Mouse (Mus musculus) MEL (cell line): ENCODE results near the gene Slc25a26. TPM values are rescaled to one million over a fixed set of nuclear protein-coding genes. Genes with fewer than 3 reads are reported as not detected.

ENCODE experiments used
- DNase-seq: peaks from one replicate; pipeline ENCODE4 v3.0.0; 2011; ENCODE audit warnings: low read depth, low spot score
- H3K27ac ChIP-seq: 2 replicates; pipeline ENCODE4 v1.5.1; 2012; ENCODE audit warnings: low read depth, mild to moderate bottlenecking, control low read depth, low read length, moderate library complexity; ENCODE audit not compliant: control insufficient read depth
- H3K27me3 ChIP-seq, 2 experiments: fragments of 150-350 bp in 1 of 2; sonication (generic) in 1 of 2; 2 replicates each; pipeline ENCODE4 v1.6.1; 2012; ENCODE audit warnings: low read length in 2 of 2, mild to moderate bottlenecking in 2 of 2, improper control_type of control experiment in 1 of 2, moderate library complexity in 1 of 2; ENCODE audit not compliant: insufficient read depth in 2 of 2, control insufficient read depth in 1 of 2
- H3K36me3 ChIP-seq, 2 experiments: 2 replicates each; pipeline ENCODE4 v1.6.1; 2012 to 2014; ENCODE audit warnings: low read length in 2 of 2, improper control_type of control experiment in 1 of 2, inconsistent platforms in 1 of 2, mild to moderate bottlenecking in 1 of 2; ENCODE audit not compliant: insufficient read depth in 2 of 2, control insufficient read depth in 1 of 2
- H3K4me1 ChIP-seq, 2 experiments: fragments of 150-350 bp in 1 of 2; sonication (generic) in 1 of 2; 2 replicates each; pipeline ENCODE4 v1.6.1; 2012; ENCODE audit warnings: low read length in 2 of 2, improper control_type of control experiment in 1 of 2, mild to moderate bottlenecking in 1 of 2; ENCODE audit not compliant: insufficient read depth in 2 of 2, control insufficient read depth in 1 of 2
- H3K4me3 ChIP-seq, 2 experiments: fragments of 150-350 bp in 1 of 2; sonication (generic) in 1 of 2; 2 replicates each; pipeline ENCODE4 v1.5.1; 2012; ENCODE audit warnings: low read depth in 2 of 2, low read length in 2 of 2, mild to moderate bottlenecking in 2 of 2, moderate library complexity in 2 of 2, control low read depth in 1 of 2, improper control_type of control experiment in 1 of 2; ENCODE audit not compliant: control insufficient read depth in 1 of 2, insufficient read depth in 1 of 2
- H3K79me2 ChIP-seq: 2 replicates; pipeline ENCODE4 v1.6.1; 2012; ENCODE audit warnings: mild to moderate bottlenecking, low read length, moderate library complexity; ENCODE audit not compliant: control insufficient read depth, poor library complexity, insufficient read depth
- H3K9ac ChIP-seq: 2 replicates; pipeline ENCODE4 v1.6.1; 2012; ENCODE audit warnings: low read depth, mild to moderate bottlenecking, control low read depth, low read length, moderate library complexity; ENCODE audit not compliant: control insufficient read depth, poor library complexity, severe bottlenecking
- H3K9me3 ChIP-seq: fragments of 150-350 bp; sonication (generic); replicated peaks from 2 replicates; pipeline ENCODE4 v1.6.1; 2012; ENCODE audit warnings: mild to moderate bottlenecking, low read length, improper control_type of control experiment, moderate library complexity; ENCODE audit not compliant: insufficient read depth
- CHD2 ChIP-seq: IDR thresholded peaks from 2 replicates; pipeline ENCODE4 v1.6.1; 2011; ENCODE audit warnings: low read length, improper control_type of control experiment
- CTCF ChIP-seq, 3 experiments: IDR thresholded peaks in 2 of 3; conservative IDR thresholded peaks in 1 of 3; 2 replicates each; pipeline ENCODE4 v1.5.1; 2011 to 2012; ENCODE audit warnings: low read length in 3 of 3, low read depth in 2 of 3, mild to moderate bottlenecking in 2 of 3, improper control_type of control experiment in 1 of 3, inconsistent platforms in 1 of 3, mixed read lengths in 1 of 3, moderate library complexity in 1 of 3; ENCODE audit not compliant: control insufficient read depth in 1 of 3, insufficient read depth in 1 of 3, poor library complexity in 1 of 3, severe bottlenecking in 1 of 3
- ELF1 ChIP-seq: IDR thresholded peaks from 2 replicates; pipeline ENCODE4 v1.6.1; 2014; ENCODE audit warnings: low read depth, mild to moderate bottlenecking, inconsistent platforms, low read length, improper control_type of control experiment, moderate library complexity
- ETS1 ChIP-seq: IDR thresholded peaks from 2 replicates; pipeline ENCODE4 v1.6.1; 2012; ENCODE audit warnings: low read depth, mild to moderate bottlenecking, inconsistent platforms, low read length, improper control_type of control experiment, moderate library complexity
- GABPA ChIP-seq: IDR thresholded peaks from 2 replicates; pipeline ENCODE4 v1.6.1; 2012; ENCODE audit warnings: low read depth, mild to moderate bottlenecking, inconsistent platforms, low read length, improper control_type of control experiment, moderate library complexity
- HCFC1 ChIP-seq: IDR thresholded peaks from 2 replicates; pipeline ENCODE4 v1.6.1; 2012; ENCODE audit warnings: low read depth, mild to moderate bottlenecking, inconsistent platforms, low read length, improper control_type of control experiment, moderate library complexity
- JUND ChIP-seq: IDR thresholded peaks from 2 replicates; pipeline ENCODE4 v1.6.1; 2011; ENCODE audit warnings: low read depth, mild to moderate bottlenecking, improper control_type of control experiment, low read length
- KAT2A ChIP-seq: conservative IDR thresholded peaks from 2 replicates; pipeline ENCODE4 v1.6.1; 2012; ENCODE audit warnings: low read depth, low read length, improper control_type of control experiment, inconsistent platforms
- MAFK ChIP-seq: IDR thresholded peaks from 2 replicates; pipeline ENCODE4 v1.6.1; 2011; ENCODE audit warnings: low read depth, mild to moderate bottlenecking, low read length, improper control_type of control experiment, borderline replicate concordance
- MAX ChIP-seq: IDR thresholded peaks from 2 replicates; pipeline ENCODE4 v1.6.1; 2011; ENCODE audit warnings: low read length, improper control_type of control experiment
- MEF2A ChIP-seq: IDR thresholded peaks from 2 replicates; pipeline ENCODE4 v1.6.1; 2014; ENCODE audit warnings: low read depth, mild to moderate bottlenecking, inconsistent platforms, low read length, improper control_type of control experiment; ENCODE audit not compliant: poor library complexity, insufficient replicate concordance, severe bottlenecking; ENCODE audit errors: extremely low read depth
- MXI1 ChIP-seq: IDR thresholded peaks from 2 replicates; pipeline ENCODE4 v1.6.1; 2011; ENCODE audit warnings: mild to moderate bottlenecking, low read depth, low read length, improper control_type of control experiment
- MYC ChIP-seq: IDR thresholded peaks from 2 replicates; pipeline ENCODE4 v1.6.1; 2011; ENCODE audit warnings: low read depth, mild to moderate bottlenecking, low read length, improper control_type of control experiment, moderate library complexity
- NELFE ChIP-seq: IDR thresholded peaks from 2 replicates; pipeline ENCODE4 v1.6.1; 2011; ENCODE audit warnings: low read depth, low read length, improper control_type of control experiment
- POLR2AphosphoS2 ChIP-seq: IDR thresholded peaks from 2 replicates; pipeline ENCODE4 v1.6.1; 2011; ENCODE audit warnings: low read length, improper control_type of control experiment
- SIN3A ChIP-seq: IDR thresholded peaks from 2 replicates; pipeline ENCODE4 v1.6.1; 2012; ENCODE audit warnings: low read length, improper control_type of control experiment, inconsistent platforms
- SMC3 ChIP-seq: IDR thresholded peaks from 2 replicates; pipeline ENCODE4 v1.6.1; 2011; ENCODE audit warnings: low read depth, low read length, improper control_type of control experiment
- TAL1 ChIP-seq: IDR thresholded peaks from 2 replicates; pipeline ENCODE4 v1.6.1; 2012; ENCODE audit warnings: mild to moderate bottlenecking, inconsistent platforms, low read length, moderate library complexity, mixed read lengths
- TBP ChIP-seq: IDR thresholded peaks from 2 replicates; pipeline ENCODE4 v1.8.0; 2011; ENCODE audit warnings: low read depth, low read length, improper control_type of control experiment
- TCF12 ChIP-seq: IDR thresholded peaks from 2 replicates; pipeline ENCODE4 v1.6.1; 2014; ENCODE audit warnings: low read depth, mild to moderate bottlenecking, inconsistent platforms, low read length, improper control_type of control experiment, moderate library complexity
- USF1 ChIP-seq: IDR thresholded peaks from 2 replicates; pipeline ENCODE4 v1.6.1; 2014; ENCODE audit warnings: low read depth, mild to moderate bottlenecking, inconsistent platforms, low read length, improper control_type of control experiment, moderate library complexity
- USF2 ChIP-seq, 2 experiments: IDR thresholded peaks; 2 replicates each; pipeline ENCODE4 v1.6.1; 2011 to 2012; ENCODE audit warnings: improper control_type of control experiment in 2 of 2, low read length in 2 of 2, borderline replicate concordance in 1 of 2, inconsistent platforms in 1 of 2, low read depth in 1 of 2, mild to moderate bottlenecking in 1 of 2; ENCODE audit not compliant: insufficient read depth in 1 of 2
- ZC3H11A ChIP-seq: IDR thresholded peaks from 2 replicates; pipeline ENCODE4 v1.6.1; 2012; ENCODE audit warnings: low read depth, mild to moderate bottlenecking, inconsistent platforms, low read length, improper control_type of control experiment
- ZKSCAN1 ChIP-seq: IDR thresholded peaks from 2 replicates; pipeline ENCODE4 v1.6.1; 2012; ENCODE audit warnings: low read depth, mild to moderate bottlenecking, inconsistent platforms, low read length, improper control_type of control experiment, moderate library complexity
- ZMIZ1 ChIP-seq: IDR thresholded peaks from 2 replicates; pipeline ENCODE4 v1.6.1; 2012; ENCODE audit warnings: low read depth, mild to moderate bottlenecking, inconsistent platforms, low read length, improper control_type of control experiment, moderate library complexity
- ZNF384 ChIP-seq: IDR thresholded peaks from 2 replicates; pipeline ENCODE4 v1.6.1; 2012; ENCODE audit warnings: low read depth, mild to moderate bottlenecking, inconsistent platforms, low read length, improper control_type of control experiment
- polyA plus RNA-seq, 2 experiments: library from polyadenylated mRNA; stranded (reverse) in 1 of 2; unstranded in 1 of 2; fragments of >175 nt in 1 of 2; fragments of >200 nt in 1 of 2; gene quantifications; 2 replicates each; pipeline versions ENCODE4 v1.2.1 to v1.2.4; 2012; ENCODE audit warnings: low replicate concordance in 2 of 2, low read depth in 1 of 2; ENCODE audit not compliant: insufficient read length in 2 of 2, insufficient read depth in 1 of 2, missing spikeins in 1 of 2
- total RNA-seq: library from RNA; depleted of rRNA; stranded (reverse); fragments of 300-350 nt; gene quantifications from 2 replicates; pipeline ENCODE4 v1.2.3, GENCODE M21; 2012

Gene Slc25a26
- total and polyA plus RNA-seq, 3 experiments: 8.1 to 11.5 TPM; not detected in 1

- H3K36me3 ChIP-seq: no peaks in the 10 kb centered on the region
- H3K9me3 ChIP-seq: no peaks in the 10 kb centered on the region
- no peaks in the 10 kb centered on the region for H3K4me1 ChIP-seq
- DNase-seq: no peak
- H3K27ac ChIP-seq: no peak overlapping the region
- no peak for TF ChIP-seq KAT2A
- no peak for TF ChIP-seq CHD2
- TF ChIP-seq TCF12: no peak
- no peak for TF ChIP-seq SMC3
- no peak for TF ChIP-seq CTCF (IDR thresholded peaks at IDR 0.05 in 2 of 3, conservative IDR thresholded peaks at IDR 0.05 in 1 of 3; ENCODE audit: control insufficient read depth in 1 of 3, insufficient read depth in 1 of 3, low read depth in 2 of 3, low read length in 3 of 3, poor library complexity in 1 of 3, severe bottlenecking in 1 of 3)
- TF ChIP-seq TAL1: no peak
- TF ChIP-seq ZNF384: no peak
- no peak for TF ChIP-seq POLR2AphosphoS2
- no peak for TF ChIP-seq MYC
- no peak for TF ChIP-seq SIN3A
- TF ChIP-seq JUND: no peak
- no peak for TF ChIP-seq MEF2A
- no peak for TF ChIP-seq ETS1
- no peak for TF ChIP-seq MAX
- TF ChIP-seq GABPA: no peak
- TF ChIP-seq ZC3H11A: no peak
- TF ChIP-seq NELFE: no peak
- TF ChIP-seq USF1: no peak
- no peaks in the 10 kb centered on the region for H3K79me2 ChIP-seq
- no peak overlapping the region for H3K9ac ChIP-seq
- H3K27me3 ChIP-seq: no peaks in the 10 kb centered on the region
- H3K4me3 ChIP-seq: no peak overlapping the region
These were observed 149.5 kb downstream of the Slc25a26 start for GRCm38 (mm10) chr6:94649637-94650036.

- Histone ChIP-seq H3K79me2 (no peaks in the 10 kb centered on the region), H3K27me3 (no peaks in the 10 kb centered on the region), H3K4me1 (no peaks in the 10 kb centered on the region), H3K9ac (no peak overlapping the region), H3K36me3 (no peaks in the 10 kb centered on the region), H3K9me3 (no peaks in the 10 kb centered on the region), H3K4me3 (no peak overlapping the region), H3K27ac (no peak overlapping the region)
- DNase-seq: no peak
- TF ChIP-seq ZMIZ1 (no peak), SIN3A (no peak), HCFC1 (no peak), ELF1 (no peak), MAFK (no peak), ETS1 (no peak), TBP (no peak), ZKSCAN1 (no peak), USF2 (IDR thresholded peaks at IDR 0.05; ENCODE audit: borderline replicate concordance in 1 of 2, insufficient read depth in 1 of 2, low read depth in 1 of 2, low read length in 2 of 2) (no peak), MXI1 (no peak)
These were observed 151.4 kb downstream of the Slc25a26 start for GRCm38 (mm10) chr6:94651541-94651940.
